Mouse (Mus musculus): ENCODE measurements around the gene Nell2.

The Nell2 gene

DNA sequence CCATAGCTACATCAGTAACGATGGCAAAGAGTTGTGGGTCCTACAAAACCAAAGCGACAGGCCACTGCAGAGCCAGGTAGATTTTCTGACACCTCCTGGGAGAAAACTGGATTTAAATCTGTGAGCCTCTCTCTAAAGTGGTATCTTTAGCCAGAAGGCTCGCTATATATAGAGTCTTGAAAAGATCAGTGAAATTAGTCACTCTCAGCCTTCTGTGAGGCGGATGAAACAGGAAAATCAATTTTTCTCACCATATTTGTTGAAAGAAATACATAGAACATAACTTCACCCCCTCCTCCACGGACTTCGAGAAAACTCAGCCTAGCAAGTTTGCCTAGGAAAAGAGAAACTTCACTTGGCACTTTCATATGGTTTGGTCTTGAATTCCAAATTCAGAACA, 54.4 kb downstream of the Nell2 start:
- DNase-seq (ENCODE audit: low spot score), result no peak

GRCm38 (mm10) chr15:95467195-95467594, 61.2 kb downstream of the Nell2 start:
- no peak for DNase-seq (ENCODE audit: low spot score)

GRCm38 (mm10) chr15:95460041-95460566, 68.3 kb downstream of the Nell2 start:
- no peak for DNase-seq (ENCODE audit: low spot score)

- no peak for DNase-seq (ENCODE audit: low spot score)
These were observed 83.8 kb downstream of the Nell2 start for GRCm38 (mm10) chr15:95444586-95444985.

GRCm38 (mm10) chr15:95437740-95438139, 90.6 kb downstream of the Nell2 start:
- DNase-seq (ENCODE audit: low spot score), result no peak

DNA sequence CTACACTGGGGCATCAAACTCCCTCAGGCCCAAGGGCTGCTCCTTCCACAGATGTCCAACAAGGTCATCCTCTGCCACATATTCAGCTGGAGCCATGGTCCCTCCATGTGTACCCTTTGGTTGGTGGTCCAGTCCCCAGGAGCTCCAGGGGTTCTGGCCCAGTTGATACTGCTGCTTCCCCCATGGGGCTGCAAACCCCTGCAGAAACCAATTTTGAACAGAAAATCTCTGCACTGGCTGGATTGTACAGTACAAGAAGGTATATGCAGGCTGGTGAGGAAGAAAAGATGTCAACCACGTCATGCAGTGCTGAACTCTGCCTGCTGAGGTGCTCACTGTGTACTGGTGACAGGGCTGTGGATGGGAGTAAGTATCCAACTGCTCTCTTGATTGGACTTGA, 92.1 kb downstream of the Nell2 start:
- DNase-seq (ENCODE audit: low spot score), result no peak

DNA sequence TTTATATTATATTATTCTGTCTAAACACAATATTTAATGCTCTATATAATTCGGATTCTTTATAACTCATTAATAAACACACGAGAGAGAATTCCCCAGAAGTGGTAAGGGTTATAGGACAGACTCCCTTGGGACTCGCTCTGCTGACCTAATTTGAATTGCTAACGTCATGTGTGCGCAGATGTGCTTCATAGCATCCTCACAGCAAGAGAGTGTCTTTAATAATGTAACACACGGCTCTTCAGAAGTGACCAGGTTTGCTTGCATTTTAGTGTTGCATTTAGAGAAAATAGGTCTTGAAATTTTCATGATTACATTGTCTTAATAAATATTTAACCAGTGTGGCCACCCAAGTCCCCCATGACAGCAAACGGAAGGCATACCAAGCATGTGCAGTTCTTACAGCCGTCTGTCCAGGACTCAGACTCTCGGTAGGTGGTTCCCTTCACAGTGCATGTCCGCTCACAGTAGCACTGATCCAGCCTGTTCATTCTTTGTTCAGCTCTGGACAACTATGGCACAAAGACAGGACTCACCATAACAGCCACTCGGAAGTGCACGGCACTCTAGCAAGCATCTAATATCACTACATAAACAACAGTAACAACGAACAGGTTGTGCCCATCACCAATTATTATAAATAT, 97.1 kb downstream of the Nell2 start:
- no peak for DNase-seq (ENCODE audit: low spot score)

DNA sequence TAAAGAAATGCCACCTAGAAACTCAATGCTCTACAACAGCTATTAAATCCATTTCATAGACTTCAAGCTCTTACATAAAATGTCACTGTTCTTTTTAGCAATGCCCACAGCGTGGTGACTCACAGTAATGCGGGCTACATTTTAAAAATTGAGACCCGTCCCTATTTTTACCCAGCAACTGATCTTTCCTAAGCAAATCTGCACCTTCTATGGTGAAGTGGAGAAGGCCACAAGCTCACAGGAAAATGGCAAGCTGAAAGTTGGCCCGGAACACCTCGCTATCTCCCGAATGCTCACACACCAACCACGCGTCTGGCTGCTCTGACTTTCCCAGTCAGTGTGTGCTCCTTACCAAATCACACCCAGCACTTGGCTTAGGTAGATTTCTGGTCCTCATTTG, 98.4 kb downstream of the Nell2 start:
- no peak for DNase-seq (ENCODE audit: low spot score)

GRCm38 (mm10) chr15:95428003-95428663, 100.2 kb downstream of the Nell2 start:
- DNase-seq (ENCODE audit: low spot score), result no peak

GRCm38 (mm10) chr15:95425085-95425484, 103.3 kb downstream of the Nell2 start:
- no peak for DNase-seq (ENCODE audit: low spot score)

- DNase-seq (ENCODE audit: low spot score), result no peak
These were observed 106.0 kb downstream of the Nell2 start for GRCm38 (mm10) chr15:95422226-95422950.

DNA sequence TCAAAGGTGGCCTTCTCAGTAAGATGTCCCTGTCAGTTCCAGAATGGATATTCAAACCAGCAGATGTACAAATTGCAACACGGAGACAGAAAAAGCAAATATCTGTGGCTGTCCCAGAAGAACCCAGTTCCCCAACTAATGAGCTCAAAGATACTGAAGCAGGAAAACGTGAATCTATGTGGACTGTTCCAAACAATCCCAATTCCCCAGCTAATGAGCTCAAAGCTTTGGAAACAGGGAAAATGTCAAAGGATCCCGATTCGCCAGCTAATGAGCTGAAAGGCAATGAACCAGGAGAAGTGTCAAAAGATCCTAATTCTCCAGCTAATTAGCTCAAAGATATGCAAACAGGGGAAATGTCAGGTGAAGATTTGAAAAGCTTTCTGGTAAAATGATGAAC, 109.7 kb downstream of the Nell2 start:
- no peak for DNase-seq (ENCODE audit: low spot score)

GRCm38 (mm10) chr15:95411949-95412741, 116.2 kb downstream of the Nell2 start:
- no peak for DNase-seq (ENCODE audit: low spot score)

- no peak for DNase-seq (ENCODE audit: low spot score)
These were observed 118.0 kb downstream of the Nell2 start for GRCm38 (mm10) chr15:95410213-95410843.

DNA sequence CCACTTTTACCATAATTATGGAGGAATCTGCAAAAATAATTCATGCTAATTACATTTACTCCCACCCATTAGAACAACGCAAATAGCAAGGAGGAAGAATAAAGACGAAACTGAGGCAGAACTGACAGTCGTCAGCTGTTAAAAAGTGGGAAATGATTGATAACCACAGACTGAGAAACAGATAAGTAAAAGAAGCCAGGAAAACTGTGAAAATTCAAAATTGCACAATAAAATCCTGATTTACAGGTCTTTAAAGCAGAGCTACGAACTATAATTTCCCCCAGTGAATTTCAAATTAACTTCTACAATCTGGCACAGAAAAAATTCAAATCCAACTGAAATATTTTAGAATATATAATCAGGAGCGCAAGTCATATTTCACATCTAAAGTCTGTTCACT, 138.0 kb downstream of the Nell2 start:
- no peak for DNase-seq (ENCODE audit: low spot score)

DNA sequence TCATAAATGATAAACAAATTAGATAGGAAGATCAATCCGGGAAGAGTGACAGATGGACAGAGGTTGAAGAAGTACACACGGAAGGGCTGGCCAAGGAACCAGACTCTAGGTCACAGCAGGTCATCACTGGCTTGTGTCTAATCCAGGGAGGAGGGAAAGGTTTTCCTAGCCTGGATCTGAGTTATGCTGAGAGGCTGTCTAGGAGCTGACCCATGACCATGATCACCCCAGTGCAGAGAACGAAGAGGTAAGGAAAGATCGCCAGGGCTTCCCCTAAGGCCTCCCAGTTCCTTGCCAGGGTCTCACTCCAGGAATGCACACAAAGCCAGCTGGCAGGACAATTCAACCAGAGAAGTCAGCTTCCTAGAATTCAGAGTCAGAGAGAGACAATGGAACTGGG, 139.4 kb downstream of the Nell2 start:
- DNase-seq (ENCODE audit: low spot score), result no peak

- no peak for DNase-seq (ENCODE audit: low spot score)
These were observed 147.5 kb downstream of the Nell2 start for GRCm38 (mm10) chr15:95380859-95381258.

DNA sequence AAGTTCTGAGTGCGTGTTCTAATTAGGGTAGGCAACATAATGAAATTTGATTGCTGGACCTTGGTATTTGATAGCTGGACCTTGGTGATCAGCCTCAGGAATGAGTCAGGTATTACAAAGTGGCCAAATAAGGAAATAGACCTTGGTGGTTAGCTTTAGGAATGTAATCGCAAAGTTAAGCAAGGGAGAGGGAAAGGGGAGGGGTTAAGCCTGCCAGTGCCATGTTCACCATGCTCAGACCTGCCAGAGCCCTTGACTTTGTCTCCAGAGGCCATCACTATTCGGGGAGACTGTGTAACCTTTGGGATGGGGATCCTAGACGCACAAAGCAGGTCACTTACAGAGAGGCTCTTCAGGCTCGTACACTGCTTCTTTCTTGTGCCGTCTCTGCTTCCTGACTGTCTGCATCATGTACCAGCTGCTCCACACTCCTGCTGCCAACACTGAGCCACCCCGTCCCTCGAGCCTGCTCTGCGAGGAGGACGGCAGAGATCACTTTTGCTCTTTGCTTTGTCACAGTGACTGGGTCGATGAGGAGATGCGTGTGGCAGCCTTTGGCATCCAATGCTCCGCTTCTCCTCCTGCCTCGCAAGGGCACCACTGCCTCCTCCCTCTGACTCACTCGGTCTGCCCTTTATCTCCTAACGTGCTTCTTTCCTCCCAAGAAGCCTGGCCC, 157.5 kb downstream of the Nell2 start:
- peak; percentile 54 for DNase-seq (ENCODE audit: low spot score)

- no peak for DNase-seq (ENCODE audit: low spot score)
These were observed 160.2 kb downstream of the Nell2 start for GRCm38 (mm10) chr15:95368185-95368584.

DNA sequence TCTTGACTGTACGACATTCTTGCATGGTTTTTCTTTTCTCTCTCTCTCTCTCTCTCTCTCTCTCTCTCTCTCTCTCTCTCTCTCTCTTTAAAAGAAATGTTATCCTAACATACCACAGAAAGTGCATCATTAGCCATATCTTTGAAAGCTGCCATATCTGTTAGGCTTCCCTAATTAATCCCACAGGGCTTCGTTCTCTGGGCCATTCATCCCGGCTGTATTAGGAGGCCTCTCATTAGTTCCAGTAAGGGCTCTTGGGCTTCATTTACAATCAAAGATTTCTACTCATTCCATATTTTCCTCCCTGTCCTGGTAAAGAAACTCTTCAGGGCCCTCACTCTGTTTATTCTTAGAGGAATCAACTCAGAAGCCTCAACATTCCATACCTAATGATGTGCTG, 161.9 kb downstream of the Nell2 start:
- no peak for DNase-seq (ENCODE audit: low spot score)

- no peak for DNase-seq (ENCODE audit: low spot score)
These were observed 173.6 kb downstream of the Nell2 start for GRCm38 (mm10) chr15:95354806-95355205.
